20 mouse cellular contexts compared by ENCODE assay signal in genomic region chr13:106662195-106662594, GRCm38 (mm10).
DNase-seq lines count a peak whose midpoint lies in the region; ATAC-seq lines count a peak whose summit lies in the region.
"Had no signal": no experiment of that assay in that cellular context is flagged by ENCODE, and none has a peak within 500 bp of the region (broad histone marks: within the 10 kb centered on the region; RNA-seq: fewer than 3 reads in every experiment).

No protein-coding gene starts in this region.

- ATAC-seq in common myeloid progenitor, adult 5-6 weeks (replicated peaks; ENCODE audit: low read depth, poor library complexity, severe bottlenecking) = peak; percentile 50; the same call in 1 of the 2 replicates
- ATAC-seq in hematopoietic stem cell, adult 5-6 weeks (replicated peaks in 1 of 2; ENCODE audit: insufficient read depth in 1 of 2, low FRiP score in 2 of 2, low TSS enrichment in 1 of 2, low read depth in 1 of 2, poor library complexity in 2 of 2, severe bottlenecking in 2 of 2) = peak; percentile 83 to 88
- ATAC-seq in megakaryocyte progenitor cell, adult 5-6 weeks (replicated peaks; ENCODE audit: poor library complexity) = peak; percentile 54
- ATAC-seq: activated CD4-positive, CD25-positive, alpha-beta regulatory T cell, adult 4 months; CD4-positive, CD25-positive, alpha-beta regulatory T cell, adult 4 months; Patski had no signal

- DNase-seq in embryo, embryonic 10 days (ENCODE audit: low spot score) = peak; percentile 0
- no peak for DNase-seq in embryo, embryonic 10.5 days (ENCODE audit: low spot score)
- DNase-seq in urinary bladder, postnatal 4 days (ENCODE audit: low spot score in 2 of 2) = no peak
- no peak for DNase-seq in retina, embryonic 14.5 days (ENCODE audit: low spot score)
- DNase-seq in spleen, postnatal 4 days (ENCODE audit: low spot score in 2 of 2) = no peak
- DNase-seq: adrenal gland, adult 2 months; adrenal gland, adult 8-10 months; adrenal gland, postnatal 10 days; adrenal gland, postnatal 14 days; adrenal gland, postnatal 25 days; adrenal gland, postnatal 36 days; B cell, adult 2 months; cerebellum, adult 11 months; cerebellum, adult 11-12 months had no signal
